Mouse (Mus musculus): ENCODE measurements at regions not wholly inside any gene's neighbourhood (a gene's known extent, or its start where the extent isn't known, plus 50 kb on each side); places are given as distances from the start of the nearest gene placed in this dataset.

DNA sequence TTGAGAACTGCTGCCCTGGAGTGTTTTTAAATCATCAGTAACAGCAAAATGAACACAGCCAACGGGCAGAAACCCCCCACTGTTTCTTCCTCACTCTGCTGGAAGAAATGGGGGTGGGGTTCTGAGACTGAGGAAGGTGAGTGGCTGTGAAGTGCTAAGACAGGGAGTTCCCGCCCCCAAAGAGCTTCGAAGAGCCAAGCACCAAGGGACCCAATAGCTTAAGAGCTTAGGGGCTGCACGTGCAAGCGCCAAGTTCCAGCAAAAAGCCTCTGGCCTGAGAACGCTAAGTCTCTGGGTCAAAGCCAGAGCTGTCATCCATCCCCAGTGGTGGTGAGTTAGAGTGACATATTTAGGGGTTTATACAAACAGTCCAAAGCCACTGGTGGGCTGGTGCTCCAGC, 55.1 kb upstream of the Pcbd1 start:
- DNase-seq = no peak

DNA sequence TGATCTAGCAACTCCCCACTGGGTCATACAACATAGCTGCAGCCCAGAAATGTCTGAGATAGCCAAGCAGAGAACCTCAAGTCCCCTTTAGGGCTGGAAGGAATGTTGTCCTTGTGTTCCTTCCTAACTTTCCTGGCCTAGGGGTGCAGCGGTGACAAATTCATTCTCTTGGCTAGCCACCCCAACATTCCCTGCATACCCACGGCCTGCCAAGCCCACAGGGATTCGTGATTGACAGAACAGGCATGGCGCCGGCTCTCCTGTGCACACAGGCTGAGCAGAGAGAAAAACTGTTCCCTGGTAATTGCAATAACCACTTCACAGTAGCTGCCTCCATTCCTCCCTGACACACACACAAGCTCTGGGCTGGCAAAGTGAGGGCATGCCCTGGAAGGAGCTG, 60.5 kb upstream of the Pcbd1 start:
- DNase-seq = no peak

DNA sequence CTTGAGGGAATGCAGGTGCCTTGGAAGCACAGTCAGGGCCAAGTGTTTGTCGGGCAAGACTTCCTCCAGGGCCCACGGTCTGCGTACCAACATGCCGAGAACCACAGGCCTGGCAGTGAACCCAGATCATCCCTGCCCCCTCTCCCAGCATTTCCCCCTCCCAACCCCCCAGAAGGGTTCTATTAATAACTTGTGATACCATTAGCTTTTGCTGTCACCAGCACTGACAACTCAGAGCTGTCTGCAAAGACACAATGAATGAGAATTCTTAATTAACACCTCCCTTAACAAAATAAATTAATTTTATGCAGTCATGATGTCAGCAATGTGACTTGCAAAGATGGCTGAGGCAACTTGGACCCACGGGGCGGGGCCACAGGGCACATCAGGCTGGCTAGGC, 61.9 kb upstream of the Pcbd1 start:
- no peak for DNase-seq

DNA sequence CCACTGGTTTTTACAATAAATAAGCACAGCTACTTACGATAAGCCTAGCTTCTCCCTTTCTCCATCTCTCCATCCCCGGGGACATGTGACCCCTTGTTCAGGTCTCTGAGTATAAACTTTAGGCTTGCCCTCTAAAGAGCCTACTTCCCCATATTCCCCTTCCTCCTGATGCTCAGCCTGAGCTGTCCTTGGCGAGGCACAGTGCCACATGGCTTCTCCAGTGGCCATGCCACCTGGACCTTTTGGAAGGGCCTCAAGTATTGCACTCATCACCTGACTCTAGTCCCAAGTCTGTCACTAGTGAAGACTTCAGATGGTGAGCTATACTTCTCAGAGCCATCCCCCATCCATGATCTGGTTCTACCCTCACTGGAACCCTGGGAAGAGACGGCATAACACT, 64.1 kb upstream of the Pcbd1 start:
- no peak for DNase-seq

DNA sequence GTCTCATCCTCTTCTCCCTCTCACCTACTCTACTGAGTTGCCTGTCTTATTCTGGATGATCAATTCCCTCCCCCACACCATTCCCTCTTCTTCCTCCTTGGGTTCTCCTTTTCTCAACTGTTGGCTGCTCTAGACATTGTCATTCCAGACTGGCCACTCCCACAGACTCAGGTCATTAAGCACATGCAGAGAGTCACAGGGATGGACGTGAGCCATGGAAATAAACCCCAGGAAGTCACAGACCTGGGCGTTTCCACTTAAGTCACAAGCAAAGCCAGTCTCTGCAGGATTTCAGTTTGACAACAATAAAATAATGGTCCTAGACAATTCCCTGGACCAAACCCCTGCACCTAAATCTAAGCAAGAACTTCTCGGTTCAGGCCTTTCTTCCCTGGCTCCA, 65.0 kb upstream of the Pcbd1 start:
- DNase-seq = no peak

DNA sequence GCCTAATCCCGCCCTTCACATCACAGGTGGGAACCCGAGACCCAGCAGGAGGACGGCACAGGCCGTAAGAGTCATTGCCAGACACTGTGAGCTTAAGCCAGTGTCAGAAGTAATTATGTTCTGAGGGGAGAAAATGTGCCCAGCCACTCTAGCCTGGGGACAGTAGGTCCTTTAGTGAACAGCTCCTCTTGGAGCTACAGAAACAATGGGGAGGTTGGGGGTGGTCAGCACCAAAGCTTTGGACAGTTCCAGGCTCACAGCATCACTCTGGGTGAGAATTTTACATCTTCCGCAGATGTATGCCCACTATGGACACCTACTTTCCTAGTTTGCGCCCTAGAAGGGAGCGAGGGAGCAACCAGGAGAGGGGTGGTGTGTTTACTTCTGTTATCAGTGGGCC, 65.7 kb upstream of the Pcbd1 start:
- no peak for DNase-seq

DNA sequence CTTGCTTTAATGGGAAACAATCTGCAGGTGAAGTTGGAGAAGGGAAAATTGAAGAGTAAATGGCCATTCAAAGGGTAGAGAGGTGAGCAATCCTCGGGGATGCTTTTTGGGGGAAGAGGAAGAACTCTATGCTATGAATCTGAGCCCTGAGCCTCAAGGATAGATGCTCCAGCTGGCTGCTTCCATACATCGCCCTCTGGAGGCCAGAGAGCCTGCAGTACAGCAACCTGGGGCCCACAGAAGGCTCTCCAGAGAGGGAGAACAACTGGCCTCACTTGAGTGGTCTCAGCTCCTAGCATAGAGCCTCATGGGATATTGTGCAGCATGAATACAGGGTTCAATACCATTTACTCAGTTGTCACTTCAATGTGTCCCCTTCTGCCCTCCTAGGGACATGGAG, 69.6 kb upstream of the Pcbd1 start:
- no peak for DNase-seq

DNA sequence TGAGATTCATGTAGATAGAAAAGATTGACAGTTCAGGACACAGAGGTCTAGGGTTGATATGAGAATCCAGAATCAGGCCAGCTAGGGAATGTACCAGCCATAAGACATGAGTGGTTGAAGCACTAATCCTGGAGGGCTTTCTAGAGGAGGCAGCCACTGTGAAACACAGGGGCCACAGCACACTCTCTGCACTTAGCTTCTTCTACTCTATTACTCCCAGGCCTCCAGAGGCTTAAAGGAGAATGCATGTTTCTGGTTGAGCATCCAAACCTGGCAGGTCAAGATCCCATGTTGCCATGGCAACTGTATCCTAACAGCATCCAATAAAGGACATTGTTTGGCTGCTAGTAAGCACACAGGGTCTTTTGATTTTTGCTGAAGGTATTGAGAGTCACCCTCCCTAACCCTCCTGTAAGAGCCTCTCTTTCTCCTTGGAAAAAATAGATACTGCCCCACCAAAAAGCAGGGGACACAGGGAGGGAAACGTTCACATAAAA, 76.9 kb upstream of the Pcbd1 start:
- no peak for DNase-seq

DNA sequence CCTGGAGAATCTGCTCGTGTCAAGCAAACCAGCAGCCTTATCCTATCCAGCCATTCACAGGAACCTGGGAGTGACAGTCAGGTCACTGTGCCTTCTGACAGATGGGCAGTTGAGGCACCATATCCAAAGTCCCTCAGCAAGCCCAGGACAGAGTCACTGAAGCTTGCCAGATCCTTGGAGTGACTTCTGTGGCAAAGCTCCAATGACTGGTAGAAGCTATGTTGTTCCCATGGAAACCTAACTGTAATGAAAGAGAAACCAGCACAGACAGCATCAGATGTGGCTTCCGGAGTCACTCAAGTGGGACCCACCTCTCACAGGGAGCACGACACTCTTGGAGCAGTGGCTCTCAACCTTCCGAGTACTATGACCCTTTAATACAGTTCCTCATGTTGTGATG, 78.4 kb upstream of the Pcbd1 start:
- DNase-seq = no peak

DNA sequence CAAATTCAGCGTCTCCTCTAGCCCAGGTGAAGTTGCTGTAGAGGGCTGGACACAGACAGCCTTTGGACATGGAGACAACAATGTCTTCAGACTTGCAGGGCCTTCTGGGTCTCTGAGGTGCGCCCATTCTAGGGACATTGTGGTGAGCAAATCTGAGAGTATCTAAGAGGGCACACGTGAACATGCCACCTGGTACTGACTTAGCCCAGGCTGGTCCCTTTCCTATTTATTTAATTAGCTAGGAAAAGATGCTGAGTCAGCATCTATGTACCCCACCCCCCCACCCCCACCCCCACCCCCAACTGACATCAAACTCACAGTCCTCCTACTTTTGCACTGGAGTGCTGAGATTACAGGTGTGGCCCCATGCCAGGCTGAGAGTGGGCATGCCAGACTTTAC, 81.7 kb upstream of the Pcbd1 start:
- no peak for DNase-seq

DNA sequence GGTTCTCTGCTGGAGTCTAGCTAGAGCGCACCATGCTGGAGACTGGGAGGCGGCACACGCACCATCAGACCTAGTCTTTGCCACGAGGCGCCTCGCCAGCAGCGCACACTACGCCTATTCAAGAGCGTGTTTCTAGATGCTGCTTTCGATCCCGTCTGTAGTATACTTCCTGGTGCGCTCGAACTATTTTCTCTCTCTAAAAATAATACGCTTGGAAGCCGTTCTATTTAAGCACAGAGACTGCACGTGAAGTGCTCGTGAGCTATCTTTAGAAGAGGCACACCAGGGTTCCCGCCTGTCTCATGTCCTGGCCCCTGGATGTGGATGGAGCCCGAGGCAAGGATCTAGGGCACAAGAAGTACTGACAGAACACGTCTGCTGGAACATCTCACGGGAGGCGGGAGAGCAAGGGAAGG, 87.4 kb upstream of the Pcbd1 start:
- DNase-seq = no peak

DNA sequence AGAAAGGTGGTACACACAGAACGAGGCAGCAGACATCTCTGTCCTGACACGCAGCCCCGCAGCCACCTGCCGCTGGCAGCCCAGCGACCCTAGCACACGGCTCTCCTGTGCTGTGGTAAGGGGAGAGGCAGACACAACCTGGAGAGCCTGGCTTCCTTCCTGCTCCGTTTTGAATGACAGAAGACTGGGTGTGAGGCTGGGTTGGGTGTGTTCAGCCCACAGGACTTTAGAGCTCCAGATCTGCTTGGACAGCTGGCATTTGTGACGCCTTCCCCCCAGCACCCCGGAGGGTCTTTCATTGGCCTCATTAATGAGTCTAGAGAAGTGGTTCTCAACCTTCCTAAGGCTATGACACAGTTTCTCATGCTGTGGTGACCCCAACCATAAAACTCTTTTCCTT, 91.7 kb upstream of the Pcbd1 start:
- DNase-seq = no peak

DNA sequence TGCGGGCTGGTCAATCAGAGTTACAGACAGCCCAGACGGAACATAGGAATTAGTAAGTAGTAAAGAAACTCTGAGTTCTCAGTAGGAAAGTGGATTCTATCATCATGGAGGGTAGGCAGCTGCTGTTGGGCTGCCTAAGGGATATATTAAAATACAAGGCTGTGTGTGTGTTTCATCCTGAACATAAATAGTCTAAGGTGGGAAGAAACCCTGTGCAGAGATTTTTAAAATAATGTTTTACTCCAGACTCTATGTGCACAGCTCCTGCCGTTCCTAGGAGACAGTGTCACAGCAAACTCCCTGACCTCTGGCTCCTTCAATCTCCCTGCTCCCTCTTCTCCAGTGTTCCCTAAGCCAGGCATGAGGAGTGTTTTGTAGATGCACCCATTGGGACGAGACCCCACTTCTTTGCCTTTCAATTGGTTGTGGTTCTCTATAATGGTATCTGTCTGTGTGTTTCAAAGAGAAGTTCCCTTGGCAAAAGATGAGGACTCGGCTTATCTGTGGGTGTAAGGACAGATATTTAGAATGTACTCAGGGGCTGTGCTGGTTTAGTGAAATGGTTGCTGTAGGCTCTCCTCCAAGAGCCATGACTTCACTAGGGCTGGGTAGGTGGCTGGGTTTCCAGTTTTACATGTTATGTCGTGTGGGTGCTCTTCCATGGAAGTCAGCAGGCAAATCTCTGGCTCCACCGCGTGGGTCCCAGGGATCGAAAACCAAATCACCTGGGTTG, 93.1 kb upstream of the Pcbd1 start:
- no peak for DNase-seq

DNA sequence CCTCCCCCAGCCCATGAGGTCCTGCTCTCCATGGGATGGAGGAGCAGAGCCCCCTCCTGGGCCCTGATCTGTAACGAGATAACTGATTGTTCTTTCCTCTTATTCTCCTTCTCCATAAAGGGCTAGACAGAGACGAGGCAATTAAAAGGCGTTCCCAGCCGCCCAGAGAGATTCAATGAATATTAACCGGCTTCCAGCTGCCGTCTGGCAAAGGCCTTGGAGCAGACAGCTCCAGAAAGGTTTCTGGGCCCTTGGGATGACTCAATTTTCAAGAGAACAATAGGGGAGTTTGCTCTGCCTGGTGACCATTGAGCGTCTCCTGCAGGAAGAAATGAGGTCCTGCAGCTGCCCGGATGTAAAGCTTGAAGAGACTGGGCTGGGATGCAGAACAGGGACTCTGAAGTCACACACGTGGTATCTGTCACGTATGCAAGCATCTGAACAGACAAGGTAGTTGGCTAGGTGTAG, 104.0 kb upstream of the Pcbd1 start:
- no peak for DNase-seq

DNA sequence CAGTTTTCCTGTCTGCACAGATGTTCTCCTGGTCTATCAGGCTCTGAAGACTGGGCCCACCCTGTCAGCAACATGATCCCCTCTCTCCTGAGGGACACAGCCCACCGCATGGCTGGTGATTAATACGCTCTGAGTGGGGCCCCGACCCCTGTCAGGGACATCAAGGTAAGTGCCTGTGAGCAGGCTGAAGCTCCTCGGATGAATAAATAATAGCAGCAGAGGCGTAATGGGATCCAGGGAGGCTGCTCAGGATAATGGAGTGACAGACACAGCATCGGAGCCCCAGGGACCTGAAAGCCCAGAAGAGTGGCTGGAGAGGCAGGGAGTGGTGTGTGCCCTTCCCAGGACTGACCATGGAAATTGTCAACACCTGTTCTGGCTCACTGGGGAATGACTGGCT, 107.4 kb upstream of the Pcbd1 start:
- DNase-seq = no peak

DNA sequence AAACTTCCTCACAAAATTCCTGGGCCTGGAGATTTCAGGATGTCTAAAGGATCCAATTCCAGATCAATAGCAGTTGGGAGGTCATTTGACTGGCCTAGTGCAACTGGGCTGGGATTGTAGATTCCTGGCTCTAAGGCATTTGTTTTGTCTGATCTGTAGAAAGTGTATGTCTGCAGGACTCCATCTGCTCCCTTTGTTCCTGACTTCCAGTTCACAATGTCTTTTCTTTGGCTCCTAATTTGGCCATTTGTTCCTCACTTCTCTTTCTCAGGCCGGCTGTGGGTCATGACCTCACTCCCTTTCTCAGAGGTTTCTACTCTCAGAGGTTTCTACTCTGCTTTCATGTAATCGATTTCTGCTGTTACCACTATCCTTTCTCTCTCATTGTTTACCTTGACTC, 115.5 kb upstream of the Pcbd1 start:
- DNase-seq = no peak

DNA sequence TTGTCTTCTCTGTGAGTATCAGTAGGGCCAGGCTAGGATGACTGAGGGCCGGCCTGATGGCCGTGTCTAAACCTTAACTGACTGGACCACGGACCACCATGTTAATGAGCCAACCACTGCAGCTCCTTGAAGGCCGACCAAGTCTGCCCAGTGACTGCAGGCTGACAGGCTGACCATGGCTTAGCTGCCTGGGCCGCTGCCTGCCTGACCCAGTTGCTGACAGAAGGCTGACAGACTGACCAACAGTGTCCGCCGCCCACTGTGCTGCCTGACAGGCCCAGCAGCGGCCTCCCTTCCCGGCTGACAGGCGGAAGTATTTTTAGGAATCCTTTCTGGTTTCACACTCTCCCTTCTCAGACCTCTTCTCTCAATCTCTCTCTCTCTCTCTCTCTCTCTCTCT, 124.3 kb upstream of the Pcbd1 start:
- DNase-seq = no peak

DNA sequence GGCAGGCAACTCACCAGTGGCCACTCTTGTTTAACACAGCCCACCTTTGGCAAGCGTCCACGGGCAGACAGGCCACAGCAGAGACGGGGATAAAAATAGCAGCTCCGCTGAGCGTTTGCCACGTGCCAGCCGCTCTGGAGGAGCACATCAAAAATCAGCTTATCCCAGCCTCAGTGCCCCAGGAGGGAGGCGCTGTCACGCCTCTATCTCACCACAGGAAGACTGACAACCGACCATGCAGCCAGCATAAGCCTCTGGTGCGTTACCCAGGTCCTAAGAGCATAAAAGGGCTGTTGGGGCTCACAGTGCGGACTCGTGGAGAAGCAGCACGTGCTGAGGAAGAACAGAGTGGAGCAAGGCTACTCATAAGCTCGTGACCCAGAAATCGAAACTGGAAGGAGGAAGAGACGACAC, 126.4 kb upstream of the Unc5b start:
- DNase-seq = peak; percentile 44 to 60

DNA sequence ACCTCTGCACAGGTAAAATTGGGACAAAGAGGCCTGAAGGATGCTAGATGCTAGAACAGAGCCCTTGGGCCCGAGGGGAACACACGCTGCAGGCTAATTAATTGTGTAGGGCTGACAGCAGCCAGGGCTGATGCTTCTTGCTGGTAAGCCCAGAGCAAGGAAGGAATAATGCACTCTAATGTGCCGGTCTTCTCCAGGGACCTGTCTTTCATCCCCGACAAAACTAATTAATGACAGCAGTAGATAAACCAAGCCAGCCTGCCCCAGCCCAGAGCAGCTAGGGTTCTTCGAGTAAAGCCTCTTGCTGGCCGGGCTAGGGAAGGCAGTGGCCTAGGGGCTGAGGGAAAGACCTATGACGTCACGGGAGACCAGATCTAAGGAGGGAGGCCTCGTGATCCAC, 124.1 kb upstream of the Unc5b start:
- no peak for DNase-seq

DNA sequence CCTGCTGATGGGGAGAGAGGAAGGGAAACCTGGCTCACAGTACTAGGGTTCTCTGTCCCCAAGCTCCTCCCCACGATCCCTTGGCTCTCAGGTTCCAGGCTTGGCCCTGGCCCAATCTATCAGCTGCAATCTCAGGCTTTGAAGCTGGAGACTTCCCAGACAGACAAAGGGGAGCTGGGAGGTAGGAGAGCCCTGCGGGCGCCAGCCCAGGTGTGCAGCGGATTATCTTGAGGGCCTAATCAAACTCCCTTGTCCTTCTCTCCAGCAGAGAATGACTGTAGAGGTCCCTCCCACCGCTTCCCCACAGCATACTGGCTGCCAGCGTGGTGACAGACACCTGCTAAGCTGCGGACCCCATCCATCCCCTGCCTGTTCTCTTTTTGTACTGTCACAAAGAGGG, 121.1 kb upstream of the Unc5b start:
- no peak for DNase-seq

DNA sequence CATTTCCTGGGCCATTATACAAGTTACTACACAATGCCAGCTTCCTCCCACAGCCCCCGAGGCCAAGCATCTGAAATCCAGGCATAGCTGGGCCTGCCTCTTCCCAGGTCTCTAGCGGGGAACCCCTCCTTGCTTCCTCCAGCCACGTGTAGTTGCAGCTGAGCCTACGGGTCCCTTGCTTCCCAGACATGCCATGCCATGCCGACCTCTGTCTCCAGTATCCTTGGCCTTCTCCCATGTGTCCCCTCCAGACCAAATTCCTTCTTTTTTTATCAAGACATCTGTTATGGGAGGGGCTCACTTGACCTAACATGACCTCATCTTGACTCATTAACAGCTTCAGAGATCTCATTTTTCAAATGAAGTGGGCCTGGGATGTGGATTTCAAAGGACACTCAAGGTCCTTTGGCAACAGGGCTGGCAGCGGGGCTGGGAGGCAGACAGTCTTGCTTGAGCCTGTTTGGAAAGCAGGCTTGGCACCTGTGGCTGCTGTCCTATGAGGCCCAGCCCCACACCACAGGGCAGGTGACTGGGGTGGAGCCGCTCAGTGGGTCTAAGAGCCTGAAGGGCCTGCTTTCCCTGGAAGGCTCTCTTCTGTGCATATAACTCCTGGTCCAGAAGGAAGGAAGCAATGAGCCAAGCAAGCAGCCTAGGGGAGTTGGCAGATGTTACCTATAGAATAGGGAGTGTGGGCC, 117.7 kb upstream of the Unc5b start:
- DNase-seq = no peak

DNA sequence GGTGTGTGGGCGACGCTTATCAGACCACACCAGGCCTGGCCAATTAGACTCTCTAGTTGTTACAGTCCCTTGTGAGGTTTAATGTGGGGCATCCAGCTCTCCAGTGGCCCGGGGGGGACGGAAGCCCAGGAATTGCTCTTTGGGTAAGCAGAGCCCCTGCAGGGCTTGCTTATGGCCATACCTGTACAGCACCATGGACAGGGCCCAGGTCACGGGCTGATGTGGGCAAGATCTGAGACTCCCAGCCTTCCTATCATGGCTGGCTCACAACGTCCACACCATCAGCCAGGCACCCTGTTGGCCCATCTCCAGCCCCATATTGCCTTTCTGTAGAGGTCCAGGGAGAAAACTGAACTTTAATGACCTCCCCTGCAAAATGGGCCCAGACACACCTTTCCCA, 111.7 kb upstream of the Unc5b start:
- no peak for DNase-seq

DNA sequence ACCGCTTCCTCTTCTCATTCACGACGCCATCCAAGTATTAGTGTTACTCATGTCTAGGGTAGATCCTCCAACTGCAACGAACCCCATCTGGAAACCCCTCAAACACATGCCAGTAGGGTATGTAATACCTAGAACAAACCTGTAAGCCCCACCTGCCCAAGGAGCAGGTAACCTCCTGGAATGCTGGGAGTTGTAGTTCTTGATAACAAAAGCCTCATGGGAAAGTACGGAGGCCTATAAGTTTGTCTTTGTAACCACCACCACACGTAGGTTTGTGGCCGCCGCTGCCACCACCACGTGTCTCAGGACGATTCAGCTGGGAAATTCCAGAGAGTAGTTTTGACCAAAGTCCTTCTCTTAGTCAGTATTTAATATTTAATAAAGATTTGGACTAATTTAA, 107.4 kb upstream of the Unc5b start:
- DNase-seq = no peak

DNA sequence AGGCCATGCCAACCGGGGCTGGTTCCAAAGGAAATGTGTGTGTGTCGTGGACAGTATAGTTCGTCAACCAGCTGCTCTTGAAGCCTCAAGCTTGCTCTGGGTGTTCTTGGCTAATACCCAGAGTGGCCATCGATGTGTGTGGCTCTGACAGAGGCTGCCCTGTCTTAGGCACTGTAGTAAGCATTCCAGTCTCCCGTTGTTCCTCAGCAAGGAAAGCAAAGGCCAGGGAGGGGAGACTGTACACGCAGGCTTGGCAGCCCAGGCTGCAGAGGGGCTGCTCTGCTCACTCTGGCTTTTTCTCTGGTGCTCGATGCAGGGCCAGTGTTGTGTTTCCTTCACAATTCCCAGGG, 106.1 kb upstream of the Unc5b start:
- DNase-seq = no peak
